Mouse (Mus musculus) left cerebral cortex, adult 2 months (tissue): Measurements from ENCODE around the gene Gpr3. TPM values are rescaled to one million over a fixed set of nuclear protein-coding genes. Genes with fewer than 3 reads are reported as not detected.

Experiments
- DNase-seq, 2 experiments: peaks; one replicate each; pipeline ENCODE4 v3.0.0; 2021 to 2022; ENCODE audit warnings: low spot score in 2 of 2, mixed read lengths in 1 of 2; ENCODE audit errors: extremely low spot score in 1 of 2
- H3K27ac ChIP-seq: fragments of 200-600 bp; 2 replicates; pipeline ENCODE4 v1.8.1; 2022
- H3K4me3 ChIP-seq: fragments of 200-600 bp; 2 replicates; pipeline ENCODE4 v1.8.1; 2022
- CTCF ChIP-seq: fragments of 200-600 bp; IDR thresholded peaks from 2 replicates; pipeline ENCODE4 v1.8.1; 2022; ENCODE audit warnings: antibody characterized with exemption, mild to moderate bottlenecking, moderate library complexity
- intact Hi-C: fragments of 180-260 bp; cut with DNase I; formaldehyde crosslinking; loops from one replicate; pipeline ENCODE4 v1.15.1; 2025
- total RNA-seq, 2 experiments: library from RNA; stranded (reverse); gene quantifications; 2 replicates each; pipeline ENCODE4 v1.2.3; 2021

Gpr3 gene
- total RNA-seq, 2 experiments from 2014 or later, result 12.5 to 15.6 TPM

- Histone ChIP-seq H3K4me3 (no peak overlapping the region), H3K27ac (no peak overlapping the region)
- peak; percentile 90 for TF ChIP-seq CTCF
- intact Hi-C loops, result no loop called here
- DNase-seq, result peak; percentile 59 to 66
These were observed 3.0 kb downstream of the Gpr3 start for GRCm38 (mm10) chr4:133209366-133209765.

GRCm38 (mm10) chr4:133204379-133204778 is 8.0 kb downstream of the Gpr3 start:
- DNase-seq, result no peak
- TF ChIP-seq CTCF, result no peak
- intact Hi-C loops, result no loop called here
- Histone ChIP-seq H3K27ac (no peak overlapping the region), H3K4me3 (no peak overlapping the region)

GRCm38 (mm10) chr4:133203591-133203990 is 8.7 kb downstream of the Gpr3 start:
- H3K4me3 ChIP-seq, result no peak overlapping the region
- intact Hi-C loops, result no loop called here
- no peak for DNase-seq
- TF ChIP-seq CTCF, result no peak
- no peak overlapping the region for H3K27ac ChIP-seq

- TF ChIP-seq CTCF, result no peak
- Histone ChIP-seq H3K27ac (no peak overlapping the region), H3K4me3 (no peak overlapping the region)
- no peak for DNase-seq
- intact Hi-C loops, result no loop called here
These were observed 10.1 kb downstream of the Gpr3 start for GRCm38 (mm10) chr4:133202254-133202653.

GRCm38 (mm10) chr4:133201006-133201771 is 11.1 kb downstream of the Gpr3 start:
- H3K4me3 ChIP-seq, result no peak overlapping the region
- peak; percentile 55 for TF ChIP-seq CTCF
- peak in 1 of 2 experiments; percentile 44 for DNase-seq
- peak overlapping the region; percentile 59; the same call in 1 of the 2 replicates for H3K27ac ChIP-seq
- intact Hi-C loops, result no loop called here

- peak overlapping the region; percentile 59; the same call in 1 of the 2 replicates for H3K27ac ChIP-seq
- TF ChIP-seq CTCF, result no peak
- intact Hi-C loops, result no loop called here
- peak; percentile 59 to 62 for DNase-seq
- H3K4me3 ChIP-seq, result no peak overlapping the region
These were observed 12.0 kb downstream of the Gpr3 start for GRCm38 (mm10) chr4:133200343-133200742.

GRCm38 (mm10) chr4:133199743-133200142 is 12.6 kb downstream of the Gpr3 start:
- no peak for TF ChIP-seq CTCF
- intact Hi-C loops, result loop anchor here (5.0 kb wide), 1 partner anchor 67 kb away; the partner anchor contains the start of gene Wasf2
- Histone ChIP-seq H3K27ac (no peak overlapping the region), H3K4me3 (no peak overlapping the region)
- no peak for DNase-seq

- H3K27ac ChIP-seq, result peak overlapping the region; percentile 40; the same call in 1 of the 2 replicates
- intact Hi-C loops, result loop anchor here (5.0 kb wide), 1 partner anchor 66 kb away; the partner anchor contains the start of gene Wasf2
- no peak overlapping the region for H3K4me3 ChIP-seq
- no peak for DNase-seq
- no peak for TF ChIP-seq CTCF
These were observed 13.8 kb downstream of the Gpr3 start for GRCm38 (mm10) chr4:133198337-133199180.

- peak overlapping the region; percentile 59 for H3K27ac ChIP-seq
These were observed 14.5 kb downstream of the Gpr3 start for GRCm38 (mm10) chr4:133197801-133198286.

GRCm38 (mm10) chr4:133197355-133197754 is 15.0 kb downstream of the Gpr3 start:
- intact Hi-C loops, result loop anchor here (5.0 kb wide), 1 partner anchor 65 kb away; the partner anchor contains the start of gene Wasf2
- Histone ChIP-seq H3K4me3 (no peak overlapping the region), H3K27ac (peak overlapping the region; percentile 59)
- DNase-seq, result no peak
- no peak for TF ChIP-seq CTCF

More at GRCm38 (mm10) chr4:133197801-133198286, 14.5 kb downstream of the Gpr3 start:
- no peak overlapping the region for H3K4me3 ChIP-seq
- DNase-seq, result no peak
- intact Hi-C loops, result loop anchor here (5.0 kb wide), 1 partner anchor 66 kb away; the partner anchor contains the start of gene Wasf2
- no peak for TF ChIP-seq CTCF

GRCm38 (mm10) chr4:133196852-133197251 is 15.5 kb downstream of the Gpr3 start:
- Histone ChIP-seq H3K27ac (peak overlapping the region; percentile 59), H3K4me3 (no peak overlapping the region)
- no peak for DNase-seq
- TF ChIP-seq CTCF, result no peak
- intact Hi-C loops, result loop anchor here (5.0 kb wide), 1 partner anchor 65 kb away; the partner anchor contains the start of gene Wasf2
